Mouse (Mus musculus): ENCODE data around the gene Rtraf.
"Not testable (repeated sequence)": the region's sequence is repeated elsewhere in the genome, so short reads cannot be mapped to it uniquely, and the experiment has no call there.

Gene Rtraf

GRCm38 (mm10) chr14:19823321-19824142, at the start of gene Rtraf:
Gene Rtraf, minus strand, starts transcription at chr14:19823824.
- peak; percentile 92 to 97 for DNase-seq (ENCODE audit: low spot score in 2 of 2)

- DNase-seq (ENCODE audit: low spot score in 2 of 2), result no peak
These were observed 43.8 kb upstream of the Rtraf start for GRCm38 (mm10) chr14:19867286-19867935.

- DNase-seq (ENCODE audit: low spot score in 2 of 2), result not testable (repeated sequence)
These were observed 41.5 kb upstream of the Rtraf start for GRCm38 (mm10) chr14:19865121-19865520.

- no peak for DNase-seq (ENCODE audit: low spot score in 2 of 2)
These were observed 37.9 kb upstream of the Rtraf start for GRCm38 (mm10) chr14:19861311-19862080.

GRCm38 (mm10) chr14:19860281-19860680, 36.7 kb upstream of the Rtraf start:
- no peak for DNase-seq (ENCODE audit: low spot score in 2 of 2)

GRCm38 (mm10) chr14:19858808-19859776, 35.5 kb upstream of the Rtraf start:
- no peak for DNase-seq (ENCODE audit: low spot score in 2 of 2)

- no peak for DNase-seq (ENCODE audit: low spot score in 2 of 2)
These were observed 34.7 kb upstream of the Rtraf start for GRCm38 (mm10) chr14:19858279-19858678.

- no peak for DNase-seq (ENCODE audit: low spot score in 2 of 2)
These were observed 29.8 kb upstream of the Rtraf start for GRCm38 (mm10) chr14:19853471-19853870.

GRCm38 (mm10) chr14:19839600-19840332, 16.1 kb upstream of the Rtraf start:
- peak; percentile 56 to 78 for DNase-seq (ENCODE audit: low spot score in 2 of 2)

GRCm38 (mm10) chr14:19836289-19836688, 12.7 kb upstream of the Rtraf start:
- no peak for DNase-seq (ENCODE audit: low spot score in 2 of 2)

- no peak for DNase-seq (ENCODE audit: low spot score in 2 of 2)
These were observed 1.9 kb upstream of the Rtraf start for GRCm38 (mm10) chr14:19825481-19825880.

- DNase-seq (ENCODE audit: low spot score in 2 of 2), result no peak
These were observed 1.9 kb downstream of the Rtraf start for GRCm38 (mm10) chr14:19821686-19822085.

GRCm38 (mm10) chr14:19817949-19818348, 5.7 kb downstream of the Rtraf start:
- peak; percentile 77 to 91 for DNase-seq (ENCODE audit: low spot score in 2 of 2)

GRCm38 (mm10) chr14:19813061-19813460, 10.6 kb downstream of the Rtraf start:
- no peak for DNase-seq (ENCODE audit: low spot score in 2 of 2)

GRCm38 (mm10) chr14:19809934-19810333, 13.7 kb downstream of the Rtraf start:
- no peak for DNase-seq (ENCODE audit: low spot score in 2 of 2)

GRCm38 (mm10) chr14:19807858-19808257, 15.8 kb downstream of the Rtraf start:
- DNase-seq (ENCODE audit: low spot score in 2 of 2), result no peak

- no peak for DNase-seq (ENCODE audit: low spot score in 2 of 2)
These were observed 16.3 kb downstream of the Rtraf start for GRCm38 (mm10) chr14:19807339-19807738.

- no peak for DNase-seq (ENCODE audit: low spot score in 2 of 2)
These were observed 20.0 kb downstream of the Rtraf start for GRCm38 (mm10) chr14:19803623-19804022.

GRCm38 (mm10) chr14:19803222-19803621, 20.4 kb downstream of the Rtraf start:
- DNase-seq (ENCODE audit: low spot score in 2 of 2), result no peak

GRCm38 (mm10) chr14:19801474-19802215, 22.0 kb downstream of the Rtraf start:
- DNase-seq (ENCODE audit: low spot score in 2 of 2), result no peak

All from spleen, postnatal 4 days (tissue).